Mouse (Mus musculus) right cerebral cortex, adult 18-20 months (tissue): Measurements from ENCODE around the gene Nolc1.

Source experiments
- DNase-seq: peaks from one replicate; pipeline ENCODE4 v3.0.0; 2022; ENCODE audit warnings: mixed read lengths

Nolc1 gene

GRCm38 (mm10) chr19:46042476-46043011 is 33.1 kb upstream of the Nolc1 start:
- DNase-seq = peak; percentile 80

- DNase-seq = no peak
Observed at GRCm38 (mm10) chr19:46043380-46043779, 32.3 kb upstream of the Nolc1 start.

- no peak for DNase-seq
Observed at GRCm38 (mm10) chr19:46044271-46044992, 31.2 kb upstream of the Nolc1 start, which contains the start of gene Pprc1. Pprc1 (plus strand) TSS chr19:46044886.

DNA sequence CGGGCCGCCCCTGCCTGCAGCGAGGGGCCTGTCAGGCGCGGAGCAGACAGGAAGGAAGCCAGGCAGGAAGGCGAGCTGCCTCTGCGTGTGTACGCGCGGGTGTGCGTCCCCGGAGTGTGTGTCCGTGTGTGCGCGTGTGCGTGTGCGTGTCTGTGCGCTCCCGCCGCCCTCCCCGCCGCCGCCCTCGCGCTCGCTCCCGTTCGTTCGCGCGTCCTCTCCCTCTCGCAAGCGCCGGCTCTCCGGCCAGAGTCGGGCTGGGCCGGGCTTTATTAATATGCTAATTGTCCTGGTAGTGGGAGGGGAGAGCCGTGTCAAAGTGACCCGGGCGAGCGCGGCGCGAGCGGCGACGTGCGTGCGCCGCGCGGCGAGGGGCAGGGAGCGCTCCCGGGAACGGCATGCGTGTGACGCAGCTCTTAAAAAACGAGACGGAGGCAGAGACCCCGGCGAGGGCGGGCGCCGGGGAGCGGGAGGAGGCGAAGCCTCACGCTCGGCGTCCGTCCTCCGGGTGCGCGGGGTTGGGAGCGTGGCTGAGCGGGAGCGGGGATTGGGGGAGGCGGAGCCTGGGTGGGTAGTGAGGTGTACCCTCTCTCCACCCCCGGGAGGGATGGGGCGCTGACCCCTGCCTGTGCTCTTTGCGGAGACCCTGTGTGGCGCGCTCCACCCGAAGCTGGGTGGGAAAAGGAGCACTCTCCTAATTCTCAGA is 30.5 kb upstream of the Nolc1 start, which contains the start of gene Ldb1:
TSS of gene Ldb1 (minus strand) at position 222 of the 703 bp plus-strand sequence.
- DNase-seq = peak; percentile 86

- peak; percentile 68 for DNase-seq
Observed at GRCm38 (mm10) chr19:46045696-46046311, 29.9 kb upstream of the Nolc1 start.

- no peak for DNase-seq
Observed at GRCm38 (mm10) chr19:46046621-46047025, 29.0 kb upstream of the Nolc1 start.

DNA sequence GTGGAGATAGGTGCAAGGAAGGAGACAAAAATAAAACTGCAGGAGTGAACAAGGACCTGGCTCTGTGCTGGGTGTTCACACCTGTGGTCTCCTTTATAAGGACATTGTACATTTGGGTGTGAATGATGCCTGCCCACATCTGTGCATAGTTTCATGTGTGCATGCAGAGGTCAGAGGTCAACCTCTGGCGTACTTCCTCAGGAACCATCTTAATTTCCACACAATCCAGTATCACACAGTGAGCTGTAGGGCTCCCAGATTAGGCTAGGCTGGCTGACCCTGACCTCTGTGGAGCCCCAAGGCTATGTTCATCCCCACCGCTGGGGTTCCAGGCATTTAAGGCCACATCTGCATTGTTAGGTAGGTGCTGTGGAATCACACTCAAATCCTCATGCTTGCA is 28.2 kb upstream of the Nolc1 start:
- no peak for DNase-seq

DNA sequence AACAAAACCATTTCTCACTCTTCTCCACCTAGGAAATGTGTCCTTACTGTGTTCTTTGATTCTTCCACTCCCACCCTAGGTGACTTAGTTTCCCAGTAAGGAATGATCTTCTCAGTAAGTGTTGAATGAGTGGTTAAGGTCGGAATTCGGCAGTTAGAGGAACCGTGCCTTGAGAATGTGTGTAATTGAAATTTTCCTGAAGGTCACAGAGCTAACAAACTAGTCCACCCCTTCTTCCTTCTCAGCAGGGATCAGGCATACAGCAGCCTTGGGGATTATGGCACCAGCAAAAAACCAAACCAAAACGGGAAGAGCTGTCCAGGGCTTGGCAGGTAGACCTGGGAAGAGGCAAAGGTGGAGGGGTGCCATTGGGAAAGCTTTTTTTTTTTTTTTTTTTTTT is 26.5 kb upstream of the Nolc1 start:
- DNase-seq = no peak

DNA sequence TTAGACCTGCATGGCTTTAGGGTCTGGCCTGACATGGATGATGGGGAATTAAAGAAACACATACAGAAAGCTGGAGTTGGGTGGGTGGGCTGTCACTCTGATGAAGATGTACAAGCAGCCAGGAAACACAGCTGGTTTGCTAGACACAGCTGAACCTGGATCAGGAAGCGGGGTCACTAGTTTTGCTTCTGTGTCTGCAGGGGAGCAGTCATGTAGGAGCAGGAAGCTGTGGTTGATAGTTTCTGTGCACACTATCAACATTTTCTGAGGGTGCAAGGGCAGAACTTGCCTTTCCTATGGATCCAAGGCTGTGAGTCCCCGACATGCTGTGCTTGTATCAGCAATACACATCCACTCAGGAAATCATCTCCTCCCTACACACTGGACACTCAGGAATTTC is 25.2 kb upstream of the Nolc1 start:
- DNase-seq = no peak

- no peak for DNase-seq
Observed at GRCm38 (mm10) chr19:46055752-46056387, 19.8 kb upstream of the Nolc1 start.

- peak; percentile 96 for DNase-seq
Observed at GRCm38 (mm10) chr19:46056388-46056946, 19.2 kb upstream of the Nolc1 start.

DNA sequence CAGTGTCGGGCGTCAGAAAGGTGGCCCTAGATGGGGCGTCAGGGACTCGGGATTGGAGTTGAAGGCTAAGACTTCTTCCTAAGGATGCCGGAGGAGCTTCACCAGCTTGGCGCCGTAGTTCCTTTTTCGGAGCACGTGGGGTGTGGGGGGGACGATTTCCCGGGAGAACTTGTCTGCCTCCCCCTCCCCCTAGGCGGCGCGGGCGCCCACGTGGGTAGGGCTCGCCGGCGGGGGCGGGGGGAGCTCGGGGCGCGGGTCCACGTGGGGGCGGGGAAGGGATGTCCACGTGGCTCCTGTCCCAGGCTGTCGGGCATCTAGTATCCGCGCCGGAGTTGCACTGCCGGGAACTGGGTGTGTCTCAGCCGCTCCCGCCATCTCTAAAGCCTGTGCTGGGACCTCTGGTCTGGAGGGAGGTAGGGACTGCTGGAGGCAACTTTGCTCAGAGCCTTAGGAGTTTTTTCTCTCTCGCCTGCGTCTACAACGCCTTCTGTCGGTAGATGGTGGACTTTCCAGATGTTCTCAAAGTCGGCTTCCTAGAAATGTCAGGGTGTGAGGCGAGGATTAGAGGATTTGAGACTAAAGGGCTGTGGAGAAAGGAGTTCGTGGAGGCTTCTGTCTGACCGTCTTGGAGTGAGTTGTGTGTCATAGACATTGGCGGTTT is 18.6 kb upstream of the Nolc1 start:
- DNase-seq = peak; percentile 76

GRCm38 (mm10) chr19:46058466-46058865 is 17.2 kb upstream of the Nolc1 start:
- no peak for DNase-seq

DNA sequence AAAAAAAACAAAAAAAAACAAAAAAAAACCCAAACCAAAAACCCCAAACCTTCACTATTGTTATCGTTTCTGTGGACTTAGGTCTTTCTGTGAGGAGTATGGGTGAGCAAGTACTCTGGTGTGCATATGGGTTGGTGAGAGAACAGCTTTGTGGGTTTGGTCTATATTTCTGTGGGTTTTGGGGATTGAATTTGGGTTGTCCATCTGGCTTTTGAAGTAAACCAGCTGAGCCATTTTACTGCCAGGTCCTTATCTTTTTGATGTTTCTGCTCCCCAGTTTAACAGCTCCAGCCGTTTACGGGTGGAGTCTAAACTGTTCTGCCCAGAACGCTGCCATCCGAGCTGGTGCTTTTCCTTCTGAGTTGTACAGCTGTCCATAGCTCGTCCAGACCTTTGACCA is 14.8 kb upstream of the Nolc1 start:
- DNase-seq = no peak

DNA sequence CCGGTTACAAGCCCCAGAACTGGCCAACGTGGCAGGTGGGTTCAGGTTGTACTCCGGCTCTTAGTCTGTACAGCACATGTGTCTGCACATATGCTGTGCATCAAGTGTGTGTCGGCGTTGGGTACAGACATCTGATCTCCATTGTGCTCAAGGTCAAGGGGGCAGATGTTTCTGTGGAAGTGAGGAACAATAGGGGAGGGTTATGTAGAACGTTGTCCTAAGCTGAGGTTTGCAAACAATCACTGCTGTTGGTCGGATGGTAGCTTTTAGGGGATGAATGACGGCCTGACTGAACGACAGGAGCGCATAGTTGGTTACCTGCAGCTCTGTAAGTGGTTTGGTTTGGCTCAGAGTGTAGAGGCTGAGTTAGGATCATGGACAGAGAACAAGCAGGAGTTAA is 7.6 kb upstream of the Nolc1 start:
- no peak for DNase-seq

GRCm38 (mm10) chr19:46073285-46073684 is 2.4 kb upstream of the Nolc1 start:
- no peak for DNase-seq

GRCm38 (mm10) chr19:46074266-46074665 is 1.4 kb upstream of the Nolc1 start:
- no peak for DNase-seq

DNA sequence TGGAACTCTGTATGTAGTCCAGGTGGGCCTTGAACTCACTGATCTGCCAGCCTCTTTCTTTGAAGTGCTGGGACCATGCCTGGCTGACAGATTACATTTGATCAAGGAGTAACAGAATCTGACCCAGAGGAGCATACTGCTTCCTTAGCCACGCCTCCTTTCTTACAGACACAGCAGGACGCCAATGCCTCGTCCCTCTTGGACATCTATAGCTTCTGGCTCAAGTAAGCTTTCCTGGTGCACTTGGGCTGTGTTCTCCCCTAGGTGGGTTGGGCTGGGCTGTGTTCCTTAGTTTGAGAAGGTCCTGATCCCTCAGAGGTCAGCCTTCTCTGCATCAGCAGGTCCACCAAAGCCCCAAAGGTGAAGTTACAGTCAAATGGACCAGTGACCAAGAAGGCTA is 2.9 kb downstream of the Nolc1 start:
- DNase-seq = no peak

DNA sequence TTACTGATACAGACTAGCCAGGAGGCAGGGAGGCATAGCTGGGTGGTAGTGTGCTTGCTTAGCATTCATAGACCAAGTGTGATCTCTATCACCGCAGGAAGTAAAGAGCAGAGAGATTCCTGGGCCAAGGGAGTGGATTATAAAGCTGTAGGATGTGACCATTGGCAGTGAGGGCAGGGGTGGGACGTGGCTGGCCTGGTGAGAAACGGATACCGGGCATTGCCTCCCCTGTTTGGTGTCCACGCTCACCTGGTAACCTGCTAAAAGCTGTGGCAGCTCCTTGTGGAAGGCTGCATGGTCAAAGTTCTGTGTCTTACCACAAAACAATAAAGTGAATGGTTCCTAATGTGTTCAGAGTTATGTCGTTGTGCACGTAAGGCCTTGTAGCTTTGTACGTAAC is 9.5 kb downstream of the Nolc1 start:
- no peak for DNase-seq

DNA sequence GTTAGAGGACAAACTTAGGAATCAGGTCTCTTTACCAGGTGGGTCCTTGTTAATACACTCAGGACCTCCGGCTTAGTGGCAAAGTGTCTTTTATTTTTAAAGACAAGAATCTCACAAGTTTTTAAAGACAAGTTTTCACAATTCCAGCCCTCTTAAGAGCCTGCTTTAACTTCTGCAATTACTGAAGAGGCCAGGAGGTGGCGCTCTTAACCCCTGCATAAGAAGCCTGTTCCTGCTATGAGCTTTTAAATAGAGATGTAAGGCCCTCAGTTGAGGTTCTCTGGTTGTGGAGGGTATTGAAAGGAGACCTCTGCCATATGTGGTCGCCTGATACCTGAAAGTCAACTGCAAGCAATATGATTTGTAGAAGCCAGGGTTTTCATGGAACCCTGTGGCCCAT is 10.7 kb downstream of the Nolc1 start:
- peak; percentile 59 for DNase-seq

DNA sequence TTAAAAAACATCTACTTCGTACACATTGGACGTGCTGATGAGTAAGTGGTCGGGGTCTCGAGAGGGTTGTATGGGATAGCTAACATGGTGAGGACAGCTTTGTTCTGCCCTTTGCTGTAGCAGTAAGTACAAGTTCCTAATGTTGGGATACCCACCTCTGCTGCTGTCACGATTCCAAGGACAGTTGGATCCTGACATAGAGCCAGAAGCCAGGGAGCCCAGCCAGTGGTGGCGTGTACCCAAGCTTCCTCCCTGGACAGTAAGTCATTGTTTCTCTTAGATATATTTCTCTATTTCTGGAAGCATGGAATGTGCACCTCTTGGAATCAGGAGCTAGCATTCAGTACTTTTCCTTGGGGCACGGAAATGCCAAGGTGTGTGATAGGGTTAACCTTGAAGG is 12.2 kb downstream of the Nolc1 start:
- no peak for DNase-seq

- no peak for DNase-seq
Observed at GRCm38 (mm10) chr19:46091641-46092040, 16.0 kb downstream of the Nolc1 start.
